Mouse (Mus musculus) stomach, embryonic 16.5 days (tissue): Measurements from ENCODE around the gene Gm28635. TPM values are rescaled to one million over a fixed set of nuclear protein-coding genes. Genes with fewer than 3 reads are reported as not detected.
"Not testable (repeated sequence)": the region's sequence is repeated elsewhere in the genome, so short reads cannot be mapped to it uniquely, and the experiment has no call there.

Experiments
- ATAC-seq: fragments of 200-750 bp; cut with Nextera tagmentation; 2 replicates; pipeline ENCODE4 v1.8.0; 2017; ENCODE audit warnings: moderate number of reproducible peaks, moderate TSS enrichment; ENCODE audit not compliant: insufficient read depth, low FRiP score
- H3K27ac ChIP-seq: fragments of 300-500 bp; sonication (generic); 2 replicates; pipeline ENCODE4 v1.5.1; 2014; ENCODE audit warnings: low read length
- H3K27me3 ChIP-seq: fragments of 300-500 bp; sonication (generic); 2 replicates; pipeline ENCODE4 v1.6.1; 2014; ENCODE audit warnings: low read length, control low read depth, mixed read lengths; ENCODE audit not compliant: control insufficient read depth, insufficient read depth
- H3K36me3 ChIP-seq: fragments of 300-500 bp; sonication (generic); 2 replicates; pipeline ENCODE4 v1.6.1; 2014; ENCODE audit warnings: low read length; ENCODE audit not compliant: control insufficient read depth, insufficient read depth
- H3K4me1 ChIP-seq: fragments of 300-500 bp; sonication (generic); 2 replicates; pipeline ENCODE4 v1.6.1; 2014; ENCODE audit warnings: low read length, control low read depth, mixed read lengths; ENCODE audit not compliant: control insufficient read depth, insufficient read depth
- H3K4me2 ChIP-seq: fragments of 300-500 bp; sonication (generic); 2 replicates; pipeline ENCODE4 v1.6.1; 2014; ENCODE audit warnings: low read depth, low read length, mixed read lengths
- H3K4me3 ChIP-seq: fragments of 300-500 bp; sonication (generic); replicated peaks from 2 replicates; pipeline ENCODE4 v1.5.1; 2014; ENCODE audit warnings: mild to moderate bottlenecking, low read length
- H3K9ac ChIP-seq: fragments of 300-500 bp; sonication (generic); 2 replicates; pipeline ENCODE4 v1.6.1; 2014; ENCODE audit warnings: low read length
- H3K9me3 ChIP-seq: fragments of 300-500 bp; sonication (generic); replicated peaks from 2 replicates; pipeline ENCODE4 v1.6.1; 2016; ENCODE audit warnings: low read length, control low read depth; ENCODE audit not compliant: control insufficient read depth
- WGBS: fragments of 180-500 bp; shearing (Covaris S2); extraction: QIAGEN DNeasy Blood & Tissue Kit; methylation state at CpG from one replicate; pipeline ENCODE4 v1.1.7; 2014; 5-methylcytosine and 5-hydroxymethylcytosine counted together
- polyA plus RNA-seq: library from polyadenylated mRNA; unstranded; fragments of >200 nt; fragmentation: Nextera tagmentation; extraction: Ambion mirVana; gene quantifications from 2 replicates; pipeline ENCODE4 v1.2.1, GENCODE M21; 2015

Gm28635 gene
- polyA plus RNA-seq, 1 experiment from 2014 or later, result not detected

GRCm38 (mm10) chr2:84703497-84703896 is 25.7 kb upstream of the Gm28635 start:
- Histone ChIP-seq H3K4me3 (no peak overlapping the region), H3K27ac (no peak overlapping the region), H3K9me3 (no peaks in the 10 kb centered on the region), H3K9ac (no peak overlapping the region), H3K27me3 (no peaks in the 10 kb centered on the region), H3K4me2 (no peak overlapping the region), H3K36me3 (no peaks in the 10 kb centered on the region), H3K4me1 (0 out of 2 replicates have a peak, but pooled peaks cover 4% of the 10 kb centered on the region)
- 89% methylated on average over 1 of the region's 1 CpGs for WGBS
- no peak for ATAC-seq

DNA sequence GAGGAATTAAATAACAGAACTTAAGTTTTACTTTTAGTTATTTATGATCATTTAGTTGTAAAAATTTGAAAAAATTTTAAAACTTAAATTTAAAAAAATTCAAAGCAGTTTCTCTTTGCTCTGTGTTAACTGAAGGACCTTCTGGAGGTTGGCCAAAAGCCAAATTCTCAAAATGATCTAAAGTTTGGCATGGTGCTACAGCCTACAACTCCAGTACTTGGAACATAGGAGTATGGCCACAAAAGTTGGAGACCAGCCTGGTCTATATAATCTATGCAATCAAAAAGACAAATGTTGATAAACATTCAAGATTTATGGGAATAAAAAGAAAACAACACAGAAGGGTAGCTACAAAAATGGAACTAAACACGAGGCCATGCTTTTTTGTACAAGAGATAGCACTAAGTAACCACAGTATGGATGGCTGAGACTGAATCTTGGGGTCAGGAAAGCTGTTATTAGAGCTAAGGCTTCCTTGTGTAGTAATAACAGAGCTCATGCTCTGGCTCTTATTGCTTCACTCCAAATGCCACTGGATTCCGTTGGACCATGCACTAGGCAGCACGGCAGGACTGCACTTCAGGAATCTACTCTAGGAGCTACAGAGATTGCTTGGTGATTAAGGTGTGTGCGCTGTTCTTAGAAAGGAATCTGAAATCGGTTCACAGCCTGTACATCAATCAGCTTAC is 17.3 kb upstream of the Gm28635 start:
- Histone ChIP-seq H3K4me2 (no peak overlapping the region), H3K36me3 (peaks cover 9% of the 10 kb centered on the region), H3K27me3 (no peaks in the 10 kb centered on the region), H3K27ac (no peak overlapping the region), H3K4me3 (no peak overlapping the region), H3K9me3 (no peaks in the 10 kb centered on the region), H3K9ac (no peak overlapping the region), H3K4me1 (no peaks in the 10 kb centered on the region)
- peak; percentile 77; the same call in 1 of the 2 replicates for ATAC-seq
- 69% methylated on average over 5 of the region's 5 CpGs for WGBS

GRCm38 (mm10) chr2:84690050-84690449 is 12.2 kb upstream of the Gm28635 start:
- peaks cover 40% of the 10 kb centered on the region for H3K36me3 ChIP-seq
- ATAC-seq, result no peak
- H3K4me1 ChIP-seq, result no peaks in the 10 kb centered on the region

DNA sequence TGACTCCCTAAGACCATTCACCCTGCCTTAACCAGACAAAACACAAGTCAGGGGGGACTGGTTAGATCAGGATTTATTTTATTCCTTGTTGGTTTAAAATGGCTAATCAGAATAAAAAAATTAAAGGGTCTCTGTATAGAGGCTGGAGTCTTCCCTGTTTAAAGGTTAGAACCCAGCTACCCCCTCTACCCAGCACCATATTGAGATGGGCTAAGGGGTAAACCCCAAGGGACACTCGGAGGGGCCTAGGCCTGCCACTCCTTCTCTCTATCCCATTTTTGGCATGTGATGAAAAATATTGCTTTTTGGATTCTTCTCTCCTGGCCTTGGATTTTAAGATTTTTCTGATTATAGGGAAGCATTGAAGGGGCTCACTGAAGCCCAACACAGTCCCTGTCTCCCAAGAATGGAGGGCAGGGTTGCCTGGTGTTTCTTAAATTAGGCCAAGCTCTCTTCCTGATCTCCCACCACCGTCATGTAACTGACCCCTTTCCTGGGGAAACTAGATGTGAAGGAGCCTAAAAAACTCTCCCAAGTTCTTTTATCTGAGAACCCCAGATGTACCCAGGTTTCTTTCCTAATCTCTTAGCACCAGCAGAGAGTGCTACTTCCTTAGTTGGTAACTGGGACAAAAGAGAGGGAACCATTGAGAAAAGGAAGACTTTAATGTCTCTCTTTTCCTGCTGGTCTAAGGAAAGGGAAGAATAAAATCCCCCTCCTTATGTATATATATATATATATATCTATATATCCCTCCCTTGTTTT is 10.4 kb upstream of the Gm28635 start:
- no peak for ATAC-seq
- H3K36me3 ChIP-seq, result peaks cover 40% of the 10 kb centered on the region

More at GRCm38 (mm10) chr2:84690050-84690449, 12.2 kb upstream of the Gm28635 start:
- Histone ChIP-seq H3K4me3 (no peak overlapping the region), H3K27me3 (no peaks in the 10 kb centered on the region), H3K9me3 (no peaks in the 10 kb centered on the region), H3K9ac (no peak overlapping the region), H3K27ac (no peak overlapping the region), H3K4me2 (no peak overlapping the region)
- 88% methylated on average over 12 of the region's 12 CpGs for WGBS

GRCm38 (mm10) chr2:84682605-84683183 is 4.9 kb upstream of the Gm28635 start:
- ATAC-seq, result no peak

More for the DNA sequence above, 10.4 kb upstream of the Gm28635 start:
- Histone ChIP-seq H3K9me3 (no peaks in the 10 kb centered on the region), H3K4me2 (no peak overlapping the region), H3K9ac (no peak overlapping the region), H3K27me3 (no peaks in the 10 kb centered on the region), H3K4me3 (no peak overlapping the region), H3K4me1 (no peaks in the 10 kb centered on the region), H3K27ac (no peak overlapping the region)
- WGBS, result 80% methylated on average over 2 of the region's 2 CpGs

GRCm38 (mm10) chr2:84679016-84679415 is 1.2 kb upstream of the Gm28635 start, which contains the start of gene Tmx2:
TSS of gene Tmx2 (minus strand) at chr2:84679140.
- no peaks in the 10 kb centered on the region for H3K9me3 ChIP-seq
- 13% methylated on average over 8 of the region's 8 CpGs for WGBS
- peak within 1 kb of the TSS; percentile 100 for H3K4me3 ChIP-seq
- peaks cover 14% of the 10 kb centered on the region for H3K4me1 ChIP-seq
- H3K27ac ChIP-seq, result peak within 1 kb of the TSS; percentile 82
- no peak for ATAC-seq
- H3K27me3 ChIP-seq, result no peaks in the 10 kb centered on the region
- H3K4me2 ChIP-seq, result peak within 1 kb of the TSS; percentile 95
- H3K36me3 ChIP-seq, result peaks cover 6% of the 10 kb centered on the region; the same call in 1 of the 2 replicates
- H3K9ac ChIP-seq, result peak within 1 kb of the TSS; percentile 95

More at GRCm38 (mm10) chr2:84682605-84683183, 4.9 kb upstream of the Gm28635 start:
- no peak overlapping the region for H3K27ac ChIP-seq
- whole genome bisulfite sequencing, result 67% methylated on average over 6 of the region's 6 CpGs
- H3K36me3 ChIP-seq, result peaks cover 15% of the 10 kb centered on the region; the same call in 1 of the 2 replicates
- H3K9me3 ChIP-seq, result no peaks in the 10 kb centered on the region
- H3K4me1 ChIP-seq, result peaks cover 6% of the 10 kb centered on the region
- H3K9ac ChIP-seq, result no peak overlapping the region
- H3K4me2 ChIP-seq, result no peak overlapping the region
- H3K4me3 ChIP-seq, result no peak overlapping the region
- no peaks in the 10 kb centered on the region for H3K27me3 ChIP-seq

DNA sequence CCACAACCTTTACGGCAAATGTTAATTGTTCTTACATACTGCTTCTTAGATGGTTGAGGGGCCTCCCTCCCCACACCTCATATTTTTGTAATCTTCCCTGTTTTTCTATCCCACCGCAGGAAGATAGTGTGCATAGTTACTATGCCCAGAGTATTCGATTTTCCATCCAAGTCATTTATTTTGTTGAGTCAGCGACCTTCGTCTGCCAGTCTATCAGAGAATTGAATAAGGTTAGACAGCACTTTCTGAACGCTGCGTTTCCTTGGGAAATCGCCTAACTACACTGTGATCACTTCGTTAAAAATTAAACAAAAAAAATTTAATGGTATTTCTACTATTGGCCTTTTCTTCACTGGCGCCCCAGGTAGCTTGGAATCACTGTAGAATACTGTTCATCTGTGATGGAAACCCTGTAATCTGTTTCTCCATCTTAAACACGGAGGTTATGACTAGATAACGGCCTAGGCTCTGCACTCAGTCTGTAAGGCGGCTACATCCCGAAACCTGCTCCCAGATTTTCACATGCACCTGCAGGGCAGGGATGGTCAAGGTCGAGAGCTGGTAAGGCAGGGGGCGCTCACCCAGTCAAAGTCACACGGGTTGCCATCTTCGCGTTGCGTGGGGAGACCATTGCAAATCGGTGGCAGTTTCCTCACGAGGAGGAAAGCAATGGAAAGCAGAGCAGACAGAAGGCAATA is 422 bp downstream of the Gm28635 start:
- peak; percentile 33; the same call in 1 of the 2 replicates for ATAC-seq
- 8% methylated on average over 22 of the region's 22 CpGs for WGBS
- peak overlapping the region; percentile 100 for H3K4me3 ChIP-seq
- H3K36me3 ChIP-seq, result peaks cover 6% of the 10 kb centered on the region; the same call in 1 of the 2 replicates
- H3K9ac ChIP-seq, result peak overlapping the region; percentile 76
- peak overlapping the region; percentile 55; the same call in 1 of the 2 replicates for H3K27ac ChIP-seq
- peaks cover 14% of the 10 kb centered on the region for H3K4me1 ChIP-seq
- no peaks in the 10 kb centered on the region for H3K27me3 ChIP-seq
- H3K4me2 ChIP-seq, result peak overlapping the region; percentile 61
- no peaks in the 10 kb centered on the region for H3K9me3 ChIP-seq

DNA sequence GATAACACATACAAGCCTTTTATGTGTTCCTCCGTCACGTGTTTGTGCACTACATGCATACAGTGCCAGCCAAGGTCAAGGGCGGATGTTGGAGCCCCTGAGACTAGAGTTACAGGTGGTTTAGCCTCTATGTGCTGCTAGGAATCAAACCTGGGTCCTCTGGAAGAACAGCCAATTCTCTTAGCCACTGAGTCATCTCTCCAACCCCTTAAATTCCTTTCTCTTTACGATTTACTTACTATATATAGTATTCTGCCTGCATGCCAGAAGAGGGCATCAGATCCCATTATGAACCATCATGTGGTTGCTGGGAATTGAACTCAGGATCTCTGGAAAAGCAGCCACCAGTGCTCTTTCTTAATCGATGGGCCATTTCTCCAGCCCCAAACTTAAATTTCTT is 6.3 kb downstream of the Gm28635 start:
- ATAC-seq, H3K9me3 ChIP-seq, H3K27ac ChIP-seq, H3K4me2 ChIP-seq, H3K36me3 ChIP-seq, H3K27me3 ChIP-seq, H3K9ac ChIP-seq, H3K4me3 ChIP-seq: not testable (repeated sequence)
- 61% methylated on average over 4 of the region's 5 CpGs for WGBS
- peaks cover 16% of the 10 kb centered on the region for H3K4me1 ChIP-seq
